Mouse (Mus musculus) bone marrow macrophage, adult 2 months (primary cell): ENCODE data around the gene Amt.

Experiments used
- CTCF ChIP-seq: IDR thresholded peaks from 2 replicates; pipeline ENCODE4 v1.5.1; 2012; ENCODE audit warnings: low read depth, mild to moderate bottlenecking, low read length, moderate library complexity
- POLR2A ChIP-seq: IDR thresholded peaks from 2 replicates; pipeline ENCODE4 v1.6.1; 2012; ENCODE audit warnings: mild to moderate bottlenecking, low read depth, low read length, borderline replicate concordance

DNA sequence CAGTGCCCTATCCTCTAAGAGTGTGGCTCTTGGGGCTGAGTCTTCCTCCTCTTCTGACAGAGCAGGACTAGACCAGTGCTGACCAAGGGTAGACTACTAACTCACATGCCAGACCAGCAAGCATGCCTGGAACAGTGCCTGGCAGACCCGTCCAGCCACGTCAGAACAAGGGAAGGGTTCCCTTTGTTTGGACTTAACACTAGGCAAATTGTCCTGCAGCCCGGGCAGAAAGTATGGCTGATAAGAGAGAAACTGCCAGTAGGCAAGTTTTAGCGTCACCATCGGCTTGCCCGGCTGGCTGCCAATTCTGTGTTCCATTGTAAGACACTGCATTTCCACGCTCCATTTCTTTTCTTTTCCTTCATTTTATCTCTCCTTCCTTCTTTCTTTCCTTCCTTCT lies 29.0 kb upstream of the Amt start:
- TF ChIP-seq CTCF (no peak), POLR2A (no peak)
